Mouse (Mus musculus) heart, postnatal 4 days (tissue): ENCODE data around the gene Zfp420. TPM values are rescaled to one million over a fixed set of nuclear protein-coding genes. Genes with fewer than 3 reads are reported as not detected.

Source experiments
- DNase-seq: peaks from one replicate; pipeline ENCODE4 v3.0.0; 2021
- microRNA-seq, 2 experiments: library from miRNA; unstranded; fragments of <30 nt; microRNA quantifications; one replicate each; pipeline ENCODE4 v1.2.0; 2021 to 2022
- total RNA-seq, 2 experiments: library from RNA; stranded (reverse); gene quantifications; 2 replicates each; pipeline ENCODE4 v1.2.3; 2021

The Zfp420 gene
- total RNA-seq, 2 experiments from 2014 or later: 2.6 to 3.3 TPM

GRCm38 (mm10) chr7:29904101-29904500 lies 44.3 kb downstream of the Zfp420 start:
- DNase-seq: no peak

DNA sequence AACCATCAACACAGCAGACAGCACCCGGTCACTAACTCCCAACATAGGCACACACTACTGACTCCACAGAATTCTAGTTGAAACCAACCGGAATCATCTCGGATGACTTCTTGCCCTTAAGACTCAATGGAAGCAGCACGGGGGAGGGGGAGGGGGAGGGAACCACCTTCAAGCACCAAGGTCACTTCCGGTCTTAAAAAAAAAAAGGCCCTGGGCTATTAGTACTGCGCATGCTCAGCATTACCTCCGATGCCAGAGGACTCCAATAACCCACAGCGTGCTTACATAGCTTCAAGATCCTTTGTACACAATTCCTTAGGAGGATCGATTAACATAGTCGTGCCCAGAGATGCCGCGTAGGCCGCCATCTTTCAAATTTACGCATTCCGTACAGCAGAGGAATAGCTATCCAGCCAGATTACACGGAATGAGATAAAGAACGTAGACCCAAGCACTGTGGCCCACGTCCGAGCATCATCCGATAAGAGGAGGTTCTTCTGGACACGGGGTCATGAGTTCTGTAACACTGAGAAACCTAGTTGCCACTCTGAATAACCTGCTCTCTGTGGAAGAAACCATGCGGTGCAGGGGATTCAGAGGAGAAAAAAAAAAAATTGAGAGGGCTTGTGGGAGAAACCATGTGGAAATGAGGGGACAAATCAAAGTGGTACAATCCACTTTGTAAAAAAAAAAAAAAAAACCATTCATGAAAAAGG lies 46.3 kb downstream of the Zfp420 start, which contains the start of gene Zfp27:
Gene Zfp27, minus strand, starts transcription at position 607 of the 716 bp plus-strand sequence.
- DNase-seq: peak; percentile 53

DNA sequence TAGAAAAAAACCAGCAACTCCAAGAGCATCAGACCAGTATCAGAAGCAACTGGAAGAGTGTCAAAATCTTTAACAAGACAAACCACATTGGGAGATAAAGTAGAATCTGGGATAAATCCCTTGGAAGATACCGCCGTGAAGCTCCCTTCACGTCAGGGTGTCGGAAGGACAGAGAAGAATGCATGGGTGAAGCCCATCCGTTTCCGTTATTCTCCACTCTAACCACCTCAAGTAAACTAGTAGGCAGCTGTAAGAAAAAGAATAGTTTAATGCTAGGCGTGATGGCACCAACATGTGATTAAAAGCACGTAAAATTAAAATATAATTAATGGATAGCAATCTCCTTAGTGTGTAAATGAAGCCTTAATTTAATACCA lies 46.9 kb downstream of the Zfp420 start:
- no peak for DNase-seq

- DNase-seq: no peak
These were observed 47.4 kb downstream of the Zfp420 start for GRCm38 (mm10) chr7:29907206-29907605.

DNA sequence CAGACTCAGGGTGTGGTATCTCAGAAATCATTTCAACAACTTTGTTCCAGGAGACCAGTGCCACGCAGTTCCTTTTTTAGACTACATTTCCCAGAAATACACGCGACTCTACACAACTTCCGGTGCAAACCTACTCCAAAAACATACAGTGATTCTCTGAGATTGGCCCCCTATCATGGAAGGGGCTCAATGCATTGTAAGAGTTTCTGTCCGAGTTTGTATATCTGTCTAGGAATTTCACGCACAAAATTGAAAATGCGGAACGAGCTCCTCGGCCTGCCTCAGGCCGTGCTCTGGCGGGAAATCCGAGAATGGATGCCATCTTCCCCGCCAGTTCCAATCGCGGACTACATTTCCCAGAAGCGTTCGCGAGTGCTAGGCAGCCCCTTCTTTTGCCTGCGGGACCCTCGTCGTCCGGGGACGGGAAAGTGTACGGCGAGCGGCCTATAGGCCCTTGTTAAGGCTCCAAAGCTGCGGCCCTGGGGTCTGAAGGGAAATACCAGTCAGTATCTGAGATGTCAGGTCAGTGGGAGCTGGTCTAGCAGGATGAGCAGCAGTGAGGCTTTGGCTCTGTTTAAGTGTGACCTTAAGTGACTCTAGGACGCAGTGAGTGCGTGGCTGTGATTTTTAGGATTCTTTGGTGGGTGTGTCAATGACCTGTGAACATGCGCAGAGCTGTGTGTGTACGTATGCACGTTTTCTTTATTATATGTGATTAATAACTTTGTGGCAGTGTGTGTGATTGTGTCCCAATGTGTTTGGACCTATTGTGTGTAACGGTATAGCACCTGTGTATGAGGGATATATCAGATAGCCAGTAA lies 48.6 kb downstream of the Zfp420 start, which contains the start of gene Zfp383:
Gene Zfp383, plus strand, starts transcription at position 94 of the 821 bp plus-strand sequence.
- peak; percentile 84 for DNase-seq

DNA sequence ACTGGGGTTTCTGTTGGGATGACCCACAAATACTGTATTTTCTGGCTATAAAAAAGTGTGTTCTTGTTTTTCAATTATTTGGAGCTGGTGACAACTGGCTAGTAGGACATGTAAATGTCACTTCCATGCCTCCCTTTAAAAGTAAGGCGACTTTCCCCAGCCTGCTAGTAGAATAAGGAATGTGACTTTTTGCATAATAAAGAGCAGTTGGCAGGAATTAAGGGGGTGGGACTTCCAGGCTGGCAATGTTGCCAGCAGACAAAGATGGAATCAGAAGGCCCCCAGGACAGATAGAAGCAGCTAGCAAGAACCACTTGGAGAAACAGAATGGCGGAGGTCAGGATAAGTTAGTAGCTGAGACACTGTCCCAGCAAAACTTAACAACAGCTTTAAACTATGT lies 50.5 kb downstream of the Zfp420 start:
- no peak for DNase-seq

- no peak for DNase-seq
These were observed 52.4 kb downstream of the Zfp420 start for GRCm38 (mm10) chr7:29912172-29912571.

- no peak for DNase-seq
These were observed 57.7 kb downstream of the Zfp420 start for GRCm38 (mm10) chr7:29917371-29918061.

DNA sequence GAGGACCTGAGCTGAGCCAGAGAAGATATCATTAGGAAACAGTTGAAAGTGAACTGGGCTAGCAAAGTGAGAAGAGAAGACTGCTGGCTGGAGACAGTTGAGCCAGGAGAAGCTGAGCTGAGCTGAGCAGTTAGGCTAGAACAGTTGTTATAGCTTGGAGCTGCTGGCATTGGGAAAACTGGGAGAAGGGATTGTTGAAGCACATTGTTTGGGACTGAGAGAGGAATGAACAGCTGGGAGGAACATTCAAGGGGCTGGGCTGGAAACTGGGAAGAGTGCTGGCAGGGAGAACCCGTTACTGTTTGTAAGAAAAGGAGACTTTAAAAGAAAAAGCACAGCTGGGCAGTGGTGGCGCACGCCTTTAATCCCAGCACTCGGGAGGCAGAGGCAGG lies 58.3 kb downstream of the Zfp420 start:
- DNase-seq: peak; percentile 12

GRCm38 (mm10) chr7:29921439-29922093 lies 61.8 kb downstream of the Zfp420 start:
- no peak for DNase-seq

- no peak for DNase-seq
These were observed 63.0 kb downstream of the Zfp420 start for GRCm38 (mm10) chr7:29922780-29923179.

Small RNAs within 50 kb of the gene (microRNA-seq; reads per million reads assigned to microRNA genes)
- 0.82 to 1.4 reads per million in 2 experiments for gene Mir7668

Other genes starting within 250 kb of the Zfp420 start
- not detected for gene Catsperg2, start 132.9 kb upstream of the Zfp420 start, total RNA-seq
- gene Zfp84, start 91.4 kb upstream of the Zfp420 start, total RNA-seq: 10 to 100 TPM in 1 of 2 experiments, 1 to 10 TPM in 1; 10.0 to 11.9 TPM
- gene Zfp30, start 76.0 kb upstream of the Zfp420 start, total RNA-seq: 1 to 10 TPM; 5.3 to 6.7 TPM
- 10 to 100 TPM; 13.3 to 14.3 TPM for gene Zfp790, start 43.9 kb upstream of the Zfp420 start, total RNA-seq
- under 1 TPM; 0.33 to 0.34 TPM for gene Zfp940, start 6.3 kb upstream of the Zfp420 start, total RNA-seq
- 10 to 100 TPM; 11.9 to 13.2 TPM for gene Zfp27, start 46.6 kb downstream of the Zfp420 start, total RNA-seq
- gene Zfp383, start 48.2 kb downstream of the Zfp420 start, total RNA-seq: 1 to 10 TPM; 8.5 to 9.4 TPM
- 1 to 10 TPM; 6.5 to 7.1 TPM for gene Zfp74, start 94.1 kb downstream of the Zfp420 start, total RNA-seq
- gene Zfp568, start 124.0 kb downstream of the Zfp420 start, total RNA-seq: 10 to 100 TPM; 83.8 to 87.0 TPM
- 1 to 10 TPM; 1.8 to 2.1 TPM for gene Zfp14, start 191.4 kb downstream of the Zfp420 start, total RNA-seq
- 1 to 10 TPM in 1 of 2 experiments, under 1 TPM in 1; 0.23 to 1.0 TPM for gene Zfp82, start 212.9 kb downstream of the Zfp420 start, total RNA-seq
- gene Gm26920, start 230.4 kb downstream of the Zfp420 start, total RNA-seq: under 1 TPM in 1 of 2 experiments, not detected in 1; 0.74 TPM
- 1 to 10 TPM; 2.8 to 3.5 TPM for gene Zfp566, start 230.5 kb downstream of the Zfp420 start, total RNA-seq
- 10 to 100 TPM; 44.2 to 46.1 TPM for gene Zfp260, start 234.8 kb downstream of the Zfp420 start, total RNA-seq